Mouse (Mus musculus) brain, embryonic 14.5 days (tissue): ENCODE measurements around the gene Celf1.

Experiments used
- CTCF ChIP-seq: fragments of 200-500 bp; IDR thresholded peaks from 2 replicates; pipeline ENCODE4 v1.5.1; 2012; ENCODE audit warnings: inconsistent platforms, mild to moderate bottlenecking, moderate library complexity, borderline replicate concordance; ENCODE audit not compliant: insufficient read depth, insufficient read length; ENCODE audit errors: extremely low read depth
- POLR2A ChIP-seq: fragments of 200-500 bp; IDR thresholded peaks from 2 replicates; pipeline ENCODE4 v1.6.1; 2012; ENCODE audit warnings: mild to moderate bottlenecking, inconsistent platforms, borderline replicate concordance; ENCODE audit not compliant: poor library complexity, insufficient read depth, insufficient read length, severe bottlenecking; ENCODE audit errors: extremely low read depth

GRCm38 (mm10) chr2:91008536-91008935 lies 68.4 kb downstream of the Celf1 start:
- TF ChIP-seq CTCF = no peak
- no peak for TF ChIP-seq POLR2A
